Mouse (Mus musculus) spleen, adult 2 months (tissue): Measurements from ENCODE around the gene Dgat2.

Experiments used
- CTCF ChIP-seq: fragments of 200-500 bp; IDR thresholded peaks from 2 replicates; pipeline ENCODE4 v1.5.1; 2011; ENCODE audit warnings: mild to moderate bottlenecking, inconsistent platforms; ENCODE audit not compliant: insufficient read depth, insufficient read length, insufficient replicate concordance; ENCODE audit errors: extremely low read depth
- POLR2A ChIP-seq: fragments of 200-500 bp; IDR thresholded peaks from 2 replicates; pipeline ENCODE4 v1.6.1; 2011; ENCODE audit warnings: low read depth, low read length, inconsistent platforms

- TF ChIP-seq POLR2A (no peak), CTCF (no peak)
These were observed 25.8 kb downstream of the Dgat2 start for GRCm38 (mm10) chr7:99156737-99157136.
